Mouse (Mus musculus) hindbrain, embryonic 16.5 days (tissue): Measurements from ENCODE around the gene Lrit3. TPM values are rescaled to one million over a fixed set of nuclear protein-coding genes. Genes with fewer than 3 reads are reported as not detected.

Experiments
- ATAC-seq: fragments of 200-750 bp; cut with Nextera tagmentation; 2 replicates; pipeline ENCODE4 v1.8.0; 2017; ENCODE audit warnings: moderate TSS enrichment, moderate library complexity
- H3K27ac ChIP-seq: fragments of 300-500 bp; sonication (generic); 2 replicates; pipeline ENCODE4 v1.5.1; 2014; ENCODE audit warnings: low read depth, mild to moderate bottlenecking, control low read depth, low read length, moderate library complexity
- H3K27me3 ChIP-seq: fragments of 300-500 bp; sonication (generic); replicated peaks from 2 replicates; pipeline ENCODE4 v1.6.1; 2014; ENCODE audit warnings: low read length; ENCODE audit not compliant: control insufficient read depth, insufficient read depth
- H3K36me3 ChIP-seq: fragments of 300-500 bp; sonication (generic); 2 replicates; pipeline ENCODE4 v1.6.1; 2014; ENCODE audit warnings: mild to moderate bottlenecking, low read length, moderate library complexity, mixed read lengths; ENCODE audit not compliant: control insufficient read depth, insufficient read depth
- H3K4me1 ChIP-seq: fragments of 300-500 bp; sonication (generic); 2 replicates; pipeline ENCODE4 v1.6.1; 2014; ENCODE audit warnings: low read depth, low read length; ENCODE audit not compliant: control insufficient read depth, insufficient read depth
- H3K4me2 ChIP-seq: fragments of 300-500 bp; sonication (generic); 2 replicates; pipeline ENCODE4 v1.6.1; 2014; ENCODE audit warnings: mild to moderate bottlenecking, low read length, control low read depth, moderate library complexity
- H3K4me3 ChIP-seq: fragments of 300-500 bp; sonication (generic); 2 replicates; pipeline ENCODE4 v1.5.1; 2014; ENCODE audit warnings: mild to moderate bottlenecking, low read length, control low read depth, moderate library complexity
- H3K9ac ChIP-seq: fragments of 300-500 bp; sonication (generic); 2 replicates; pipeline ENCODE4 v1.6.1; 2014; ENCODE audit warnings: low read depth, mild to moderate bottlenecking, control low read depth, low read length, moderate library complexity
- H3K9me3 ChIP-seq: fragments of 300-500 bp; sonication (generic); 2 replicates; pipeline ENCODE4 v1.6.1; 2014; ENCODE audit warnings: mild to moderate bottlenecking, low read length, moderate library complexity; ENCODE audit not compliant: control insufficient read depth
- WGBS: fragments of 180-500 bp; shearing (Covaris S2); extraction: QIAGEN DNeasy Blood & Tissue Kit; methylation state at CpG from one replicate; pipeline ENCODE4 v1.1.7; 2014; 5-methylcytosine and 5-hydroxymethylcytosine counted together
- polyA plus RNA-seq: library from polyadenylated mRNA; unstranded; fragments of >200 nt; fragmentation: Nextera tagmentation; extraction: Ambion mirVana; gene quantifications from 2 replicates; pipeline ENCODE4 v1.2.1, GENCODE M21; 2015

The Lrit3 gene
- polyA plus RNA-seq, 1 experiment from 2014 or later, result not detected

GRCm38 (mm10) chr3:129744803-129745202, 59.0 kb downstream of the Lrit3 start:
- no peaks in the 10 kb centered on the region for H3K27me3 ChIP-seq
- H3K4me1 ChIP-seq, result no peaks in the 10 kb centered on the region
- no peak overlapping the region for H3K9ac ChIP-seq
- no peak overlapping the region for H3K4me2 ChIP-seq
- 57% methylated on average over 8 of the region's 8 CpGs for whole genome bisulfite sequencing
- no peaks in the 10 kb centered on the region for H3K9me3 ChIP-seq
- H3K4me3 ChIP-seq, result no peak overlapping the region
- H3K36me3 ChIP-seq, result no peaks in the 10 kb centered on the region
- no peak overlapping the region for H3K27ac ChIP-seq
- ATAC-seq, result no peak

- no peak overlapping the region for H3K9ac ChIP-seq
- no peak overlapping the region for H3K4me2 ChIP-seq
- no peaks in the 10 kb centered on the region for H3K9me3 ChIP-seq
- WGBS, result 83% methylated on average over 6 of the region's 6 CpGs
- ATAC-seq, result no peak
- H3K27ac ChIP-seq, result no peak overlapping the region
- no peaks in the 10 kb centered on the region for H3K27me3 ChIP-seq
- H3K36me3 ChIP-seq, result no peaks in the 10 kb centered on the region
- no peaks in the 10 kb centered on the region for H3K4me1 ChIP-seq
- H3K4me3 ChIP-seq, result no peak overlapping the region
Measured at GRCm38 (mm10) chr3:129742781-129743180, 61.0 kb downstream of the Lrit3 start.

GRCm38 (mm10) chr3:129738291-129739183, 65.3 kb downstream of the Lrit3 start:
- Histone ChIP-seq H3K4me2 (no peak overlapping the region), H3K27me3 (no peaks in the 10 kb centered on the region), H3K4me1 (no peaks in the 10 kb centered on the region), H3K36me3 (no peaks in the 10 kb centered on the region), H3K9ac (no peak overlapping the region), H3K27ac (no peak overlapping the region), H3K4me3 (no peak overlapping the region), H3K9me3 (no peaks in the 10 kb centered on the region)
- ATAC-seq, result no peak
- 73% methylated on average over 16 of the region's 16 CpGs for WGBS

Other genes with a start within 250 kb of the Lrit3 start
- 1.8 and 1.9 TPM in 2 replicates for gene Egf, start 48.7 kb downstream of the Lrit3 start, polyA plus RNA-seq
- gene Rrh, start 18.6 kb upstream of the Lrit3 start, polyA plus RNA-seq, result 0.16 and 0.18 TPM in 2 replicates
- gene Gar1, start 27.4 kb upstream of the Lrit3 start, polyA plus RNA-seq, result 37.6 and 39.9 TPM in 2 replicates
- gene Cfi, start 31.9 kb upstream of the Lrit3 start, polyA plus RNA-seq, result 0.44 and 0.53 TPM in 2 replicates
- gene Pla2g12a, start 74.6 kb upstream of the Lrit3 start, polyA plus RNA-seq, result 39.2 and 39.8 TPM in 2 replicates
- gene Casp6, start 97.4 kb upstream of the Lrit3 start, polyA plus RNA-seq, result 20.8 and 23.1 TPM in 2 replicates
- 5.7 and 6.5 TPM in 2 replicates for gene Mcub, start 166.2 kb upstream of the Lrit3 start, polyA plus RNA-seq